Mouse (Mus musculus) R1 (cell line): ENCODE data around the gene Gm20481.
"Not testable (repeated sequence)": the region's sequence is repeated elsewhere in the genome, so short reads cannot be mapped to it uniquely, and the experiment has no call there.

ENCODE experiments used
- DNase-seq: peaks from one replicate; pipeline ENCODE4 v3.0.0-alpha.2; 2018; ENCODE audit warnings: low read depth, low spot score

The Gm20481 gene

DNA sequence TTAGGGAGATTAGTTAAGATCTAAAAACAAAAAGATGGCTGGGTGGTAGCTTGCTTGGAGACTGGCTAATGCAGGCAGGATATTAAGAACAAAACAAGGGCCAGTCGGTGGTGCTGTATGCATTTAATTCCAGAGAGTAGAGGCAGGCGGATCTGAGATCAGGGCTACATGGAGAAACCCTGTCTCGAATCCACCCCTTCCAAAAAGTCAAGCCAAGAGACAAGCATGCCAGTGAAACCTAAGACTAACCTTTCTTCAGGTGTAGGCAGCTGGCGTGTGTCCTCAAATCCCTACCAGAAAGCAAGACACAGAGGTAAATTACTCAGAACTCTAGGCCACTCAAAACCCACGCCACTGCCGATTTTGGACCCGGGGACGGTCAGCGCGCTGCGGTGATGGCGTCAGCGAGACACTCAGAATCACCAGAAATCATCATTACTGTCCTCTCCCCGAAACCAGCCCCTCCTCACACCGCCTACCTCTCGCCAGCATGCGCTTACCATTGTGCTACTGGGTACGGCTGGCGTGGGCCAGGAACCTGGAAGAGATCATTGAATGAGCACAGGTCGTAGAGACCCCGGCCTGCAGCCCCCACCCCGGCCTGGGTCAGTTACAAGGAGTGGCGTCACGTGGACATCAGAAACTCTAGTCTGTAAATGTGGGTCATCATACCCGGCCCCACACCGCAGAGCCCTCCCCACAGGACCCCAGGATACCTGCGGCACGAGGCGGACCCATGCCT is 17.9 kb upstream of the Gm20481 start:
- no peak for DNase-seq

DNA sequence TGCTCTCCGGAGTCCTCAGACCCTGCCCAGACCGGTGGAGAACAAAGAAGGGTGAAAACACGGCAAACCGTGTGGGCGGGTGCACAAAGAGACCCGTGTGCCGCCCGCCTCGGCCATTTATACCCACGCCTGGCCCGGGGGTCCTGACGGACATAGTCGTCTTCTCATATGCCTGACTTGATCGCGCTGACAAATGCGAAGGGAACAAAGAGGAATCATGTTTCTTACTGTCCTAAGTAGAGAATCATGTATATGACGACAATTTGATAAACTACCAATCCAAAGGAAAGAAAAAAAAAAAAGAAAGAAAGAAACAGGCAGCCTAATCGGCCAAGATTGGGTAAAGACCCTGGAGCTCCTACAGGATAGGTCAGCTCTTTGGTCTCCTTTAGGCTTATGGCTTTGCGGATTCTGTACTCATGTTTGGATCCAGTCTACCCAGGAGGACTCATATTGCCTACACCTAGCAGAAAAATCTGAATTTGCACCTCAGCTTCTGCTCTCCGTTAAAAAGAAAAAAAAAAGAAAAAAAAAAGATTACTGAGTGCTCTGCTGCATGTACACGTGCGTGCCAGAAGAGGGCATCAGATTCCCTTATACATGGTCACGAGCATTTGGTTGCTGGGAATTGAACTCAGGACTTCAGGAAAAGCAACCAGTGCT is 17.2 kb upstream of the Gm20481 start:
- DNase-seq: peak; percentile 88

GRCm38 (mm10) chr17:34953258-34953657 is 16.5 kb upstream of the Gm20481 start:
- peak; percentile 67 for DNase-seq

DNA sequence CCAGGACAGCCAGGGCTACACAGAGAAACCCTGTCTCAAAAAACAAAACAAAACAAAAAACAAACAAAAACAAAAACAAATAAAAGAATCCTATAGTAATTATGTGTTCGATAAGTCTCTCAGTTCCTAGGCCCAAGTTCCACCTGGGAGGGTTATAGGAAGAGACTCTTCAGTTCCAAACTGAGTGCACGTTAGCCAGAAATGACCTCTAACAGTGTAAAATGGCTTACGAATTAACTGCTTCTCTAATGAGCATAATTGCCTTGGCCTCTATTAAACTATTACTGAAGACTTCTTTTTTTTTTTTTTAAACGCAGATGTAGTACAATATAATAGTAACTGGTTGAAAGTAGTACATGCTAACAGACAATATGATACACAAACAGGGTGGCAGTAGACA is 15.8 kb upstream of the Gm20481 start:
- DNase-seq: no peak

- DNase-seq: no peak
Observed at GRCm38 (mm10) chr17:34954831-34955230, 14.9 kb upstream of the Gm20481 start.

- no peak for DNase-seq
Observed at GRCm38 (mm10) chr17:34955884-34956283, 13.8 kb upstream of the Gm20481 start.

GRCm38 (mm10) chr17:34956340-34956739 is 13.4 kb upstream of the Gm20481 start:
- DNase-seq: no peak

- not testable (repeated sequence) for DNase-seq
Observed at GRCm38 (mm10) chr17:34957291-34957690, 12.4 kb upstream of the Gm20481 start.

DNA sequence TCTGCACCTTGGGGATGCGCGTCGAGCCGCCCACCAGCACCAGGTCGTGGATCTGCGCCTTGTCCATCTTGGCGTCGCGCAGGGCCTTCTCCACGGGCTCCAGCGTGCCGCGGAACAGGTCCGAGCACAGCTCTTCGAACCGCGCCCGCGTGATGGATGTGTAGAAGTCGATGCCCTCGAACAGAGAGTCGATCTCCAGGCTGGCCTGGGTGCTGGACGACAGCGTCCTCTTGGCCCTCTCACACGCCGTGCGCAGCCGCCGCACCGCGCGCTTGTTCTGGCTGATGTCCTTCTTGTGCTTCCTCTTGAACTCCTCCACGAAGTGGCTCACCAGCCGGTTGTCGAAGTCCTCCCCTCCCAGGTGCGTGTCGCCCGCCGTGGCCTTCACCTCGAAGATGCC is 11.7 kb upstream of the Gm20481 start:
- not testable (repeated sequence) for DNase-seq

GRCm38 (mm10) chr17:34958734-34959129 is 11.0 kb upstream of the Gm20481 start:
- DNase-seq: not testable (repeated sequence)

DNA sequence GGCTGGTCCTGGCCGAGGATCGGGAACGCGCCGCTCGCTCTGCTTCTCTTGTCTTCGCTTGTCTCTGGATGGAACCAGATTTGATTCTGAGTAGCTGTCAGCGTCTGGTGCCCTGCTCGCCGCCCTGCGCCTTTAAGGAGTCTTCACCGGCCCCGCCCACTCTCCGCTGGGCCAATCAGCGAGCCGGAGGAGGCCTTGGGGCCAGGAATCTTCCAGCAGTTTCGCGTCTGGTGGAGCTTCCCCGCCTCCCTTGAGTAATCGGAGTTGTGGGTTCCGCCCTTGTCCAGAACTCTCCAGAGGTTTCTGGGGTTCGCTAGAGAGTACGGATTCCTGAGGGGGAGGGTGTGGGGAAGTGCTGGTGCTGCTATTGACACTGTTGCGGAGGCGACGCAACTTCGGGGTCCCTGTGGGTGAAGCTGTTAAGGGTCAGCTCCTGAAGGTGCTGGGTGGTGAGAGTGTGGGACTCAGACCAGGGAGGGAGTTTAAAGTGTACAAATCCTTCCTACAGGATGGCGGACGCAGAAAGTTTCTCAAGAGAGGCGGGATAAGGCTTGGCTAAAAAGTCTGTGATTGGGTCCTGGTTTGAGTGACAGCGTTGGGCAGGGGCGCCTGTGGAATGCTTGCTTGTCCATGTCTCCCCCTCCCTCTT is 10.5 kb upstream of the Gm20481 start, which contains the start of gene Hspa1b:
Gene Hspa1b, minus strand, starts transcription at position 109 of the 649 bp plus-strand sequence.
- DNase-seq: peak; percentile 93

DNA sequence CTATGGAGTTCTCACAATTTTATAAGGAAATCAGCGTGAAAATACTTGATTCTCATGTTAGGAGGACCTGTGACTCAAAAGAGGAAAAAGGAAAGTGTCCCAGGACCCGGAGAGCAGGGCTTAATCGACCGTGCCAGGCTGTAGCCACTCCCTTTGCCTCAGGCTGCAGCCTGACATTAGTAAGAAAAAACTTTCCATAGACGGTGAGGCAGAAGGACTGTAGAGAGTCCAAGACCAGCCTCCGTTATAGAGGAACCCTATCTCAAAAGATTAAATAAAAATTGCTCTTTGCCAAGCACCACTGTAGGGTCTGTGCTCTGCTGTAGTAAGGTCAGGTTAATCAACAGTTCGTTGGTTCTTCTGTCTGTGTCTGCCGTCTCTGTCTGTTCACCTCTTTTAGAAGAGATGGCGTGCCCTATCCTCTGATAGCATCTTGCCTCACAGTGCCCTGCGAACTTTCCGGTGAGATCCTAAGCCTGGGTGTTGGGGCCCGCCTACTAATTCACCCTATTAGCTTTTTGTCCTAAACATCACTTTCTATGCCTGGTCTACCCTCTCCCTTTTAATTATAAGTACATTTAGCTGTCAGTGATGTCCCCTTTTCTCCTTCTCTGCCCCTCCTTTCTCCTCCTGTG is 9.7 kb upstream of the Gm20481 start:
- DNase-seq: no peak

DNA sequence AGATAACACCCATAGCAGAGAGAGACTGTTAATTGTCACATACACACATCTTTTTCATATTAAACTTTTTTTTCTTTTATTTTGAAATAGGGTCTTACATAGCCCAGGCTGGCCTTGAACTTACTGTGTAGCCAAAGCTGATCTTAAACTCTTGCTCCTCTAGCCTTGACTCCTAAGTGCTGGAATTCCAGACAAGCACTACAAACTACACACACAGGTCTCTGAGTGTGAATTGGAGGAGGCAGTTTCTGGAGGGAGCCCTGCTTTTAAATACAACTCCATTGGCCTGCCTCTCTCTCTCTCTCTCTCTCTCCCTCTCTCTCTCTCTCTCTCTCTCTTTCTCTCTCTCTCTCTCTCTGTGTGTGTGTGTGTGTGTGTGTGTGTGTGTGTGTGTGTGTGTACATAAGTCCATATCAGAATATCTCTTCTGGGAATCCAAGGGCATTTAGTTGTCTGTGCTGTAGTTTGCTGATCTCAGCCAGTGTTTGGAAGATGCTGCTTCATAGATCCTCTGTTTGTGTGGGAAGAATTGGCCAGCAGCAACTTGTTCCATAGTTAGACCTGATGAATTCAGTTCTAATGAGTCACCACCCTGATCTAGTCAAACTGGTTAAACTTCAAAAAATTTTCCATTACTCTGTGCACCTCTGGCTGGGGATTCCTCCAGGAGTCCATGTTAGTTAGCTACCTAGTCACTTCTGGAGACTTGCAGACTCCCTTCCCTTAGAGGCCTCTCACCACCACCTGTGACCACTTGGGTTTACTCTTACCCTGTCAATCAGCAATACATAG is 8.8 kb upstream of the Gm20481 start:
- no peak for DNase-seq

- DNase-seq: no peak
Observed at GRCm38 (mm10) chr17:34962125-34962524, 7.6 kb upstream of the Gm20481 start.

GRCm38 (mm10) chr17:34962841-34963240 is 6.9 kb upstream of the Gm20481 start:
- DNase-seq: no peak

DNA sequence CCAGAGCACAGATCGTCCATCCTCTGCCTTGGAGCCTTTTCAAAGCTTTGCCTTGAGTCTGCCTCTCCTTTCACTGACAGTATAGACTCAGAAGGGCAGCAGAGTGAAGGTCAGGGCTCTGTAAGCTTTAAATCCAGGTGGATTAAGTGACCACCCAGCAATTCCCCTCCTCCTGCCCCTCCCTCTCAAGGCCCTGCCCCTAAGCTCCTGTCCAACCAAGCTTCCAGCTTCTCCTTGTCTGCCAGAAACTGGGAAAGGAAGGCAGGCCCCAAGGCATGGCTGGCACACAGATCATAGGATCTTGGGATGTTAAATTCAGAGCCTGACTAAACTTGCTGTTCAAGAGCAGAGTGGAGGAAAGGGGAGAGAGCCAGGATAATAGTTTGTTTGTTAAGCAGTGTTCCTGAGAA is 5.1 kb upstream of the Gm20481 start:
- DNase-seq: peak; percentile 56

DNA sequence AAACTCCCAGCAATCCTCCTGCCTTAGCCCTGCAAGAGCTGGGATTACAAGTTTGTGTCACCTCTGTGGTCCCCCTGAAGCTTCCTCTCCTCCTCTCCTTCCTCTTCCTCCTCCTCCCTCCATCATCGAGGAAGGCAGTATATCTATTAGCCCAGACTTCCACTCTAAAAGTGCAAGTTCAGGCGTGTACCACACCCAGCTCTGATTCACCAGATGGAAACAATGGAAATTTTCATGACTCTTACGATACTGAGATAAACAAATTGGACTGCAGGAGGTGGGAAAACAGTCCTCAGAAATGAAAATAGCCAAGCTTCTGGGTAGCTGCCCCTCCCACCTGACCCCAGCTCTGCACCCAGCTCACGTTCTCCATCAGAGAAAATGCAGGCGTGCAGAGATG is 4.1 kb upstream of the Gm20481 start:
- DNase-seq: no peak

DNA sequence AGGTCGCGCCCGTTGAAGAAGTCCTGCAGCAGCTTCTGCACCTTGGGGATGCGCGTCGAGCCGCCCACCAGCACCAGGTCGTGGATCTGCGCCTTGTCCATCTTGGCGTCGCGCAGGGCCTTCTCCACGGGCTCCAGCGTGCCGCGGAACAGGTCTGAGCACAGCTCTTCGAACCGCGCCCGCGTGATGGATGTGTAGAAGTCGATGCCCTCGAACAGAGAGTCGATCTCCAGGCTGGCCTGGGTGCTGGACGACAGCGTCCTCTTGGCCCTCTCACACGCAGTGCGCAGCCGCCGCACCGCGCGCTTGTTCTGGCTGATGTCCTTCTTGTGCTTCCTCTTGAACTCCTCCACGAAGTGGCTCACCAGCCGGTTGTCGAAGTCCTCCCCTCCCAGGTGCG is 1.1 kb downstream of the Gm20481 start:
- DNase-seq: not testable (repeated sequence)

GRCm38 (mm10) chr17:34971694-34972068 is 2.0 kb downstream of the Gm20481 start:
- DNase-seq: not testable (repeated sequence)

- DNase-seq: peak; percentile 94
Observed at GRCm38 (mm10) chr17:34972069-34972749, 2.5 kb downstream of the Gm20481 start, which contains the start of the genes Hspa1a and Hspa1l. Gene Hspa1a (minus strand): TSS chr17:34972156. Gene Hspa1l (plus strand): TSS chr17:34972703.
